Mouse (Mus musculus): Measurements from ENCODE around the gene Hecw2. TPM values are rescaled to one million over a fixed set of nuclear protein-coding genes. Genes with fewer than 3 reads are reported as not detected.

The Hecw2 gene
- polyA plus RNA-seq (2012; fragmentation: generic; extraction: Trizol) = under 1 TPM; 0.17 to 0.39 TPM

GRCm38 (mm10) chr1:54194954-54195305, at the start of gene Hecw2:
Gene Hecw2 (minus strand): TSS chr1:54195168.

GRCm38 (mm10) chr1:53784721-53785418, 410.1 kb downstream of the Hecw2 start, which contains the start of gene Stk17b:
Gene Stk17b (minus strand): TSS chr1:53785224.

Other genes with a start within 250 kb of the Hecw2 start
- gene Ccdc150, start 55.5 kb upstream of the Hecw2 start, polyA plus RNA-seq (2012; fragmentation: generic; extraction: Trizol) = under 1 TPM in 1 of 2 experiments, not detected in 1; 0.02 TPM
- 1 to 10 TPM in 1 of 2 experiments, under 1 TPM in 1; 0.33 to 3.0 TPM for gene Gtf3c3, start 243.8 kb upstream of the Hecw2 start, polyA plus RNA-seq (2012; fragmentation: generic; extraction: Trizol)